Mouse (Mus musculus) intestine, embryonic 16.5 days (tissue): Measurements from ENCODE around the gene Kif4. TPM values are rescaled to one million over a fixed set of nuclear protein-coding genes. Genes with fewer than 3 reads are reported as not detected.

Experiments used
- ATAC-seq: fragments of 200-750 bp; cut with Nextera tagmentation; 2 replicates; pipeline ENCODE4 v1.8.0; 2017; ENCODE audit warnings: moderate TSS enrichment, moderate library complexity
- H3K27ac ChIP-seq: fragments of 300-500 bp; sonication (generic); 2 replicates; pipeline ENCODE4 v1.5.1; 2014; ENCODE audit warnings: mild to moderate bottlenecking, low read length
- H3K27me3 ChIP-seq: fragments of 300-500 bp; sonication (generic); replicated peaks from 2 replicates; pipeline ENCODE4 v1.6.1; 2014; ENCODE audit warnings: low read length, control low read depth, mixed read lengths; ENCODE audit not compliant: control insufficient read depth, insufficient read depth
- H3K36me3 ChIP-seq: fragments of 300-500 bp; sonication (generic); 2 replicates; pipeline ENCODE4 v1.6.1; 2014; ENCODE audit warnings: low read length, control low read depth; ENCODE audit not compliant: control insufficient read depth, insufficient read depth
- H3K4me1 ChIP-seq: fragments of 300-500 bp; sonication (generic); 2 replicates; pipeline ENCODE4 v1.6.1; 2014; ENCODE audit warnings: low read length, control low read depth, mixed read lengths; ENCODE audit not compliant: control insufficient read depth, insufficient read depth
- H3K4me2 ChIP-seq: fragments of 300-500 bp; sonication (generic); 2 replicates; pipeline ENCODE4 v1.6.1; 2014; ENCODE audit warnings: low read depth, low read length, control low read depth
- H3K4me3 ChIP-seq: fragments of 300-500 bp; sonication (generic); 2 replicates; pipeline ENCODE4 v1.5.1; 2014; ENCODE audit warnings: mild to moderate bottlenecking, low read length
- H3K9ac ChIP-seq: fragments of 300-500 bp; sonication (generic); 2 replicates; pipeline ENCODE4 v1.6.1; 2014; ENCODE audit warnings: low read depth, low read length
- H3K9me3 ChIP-seq: fragments of 300-500 bp; sonication (generic); 2 replicates; pipeline ENCODE4 v1.6.1; 2016; ENCODE audit warnings: low read length, control low read depth; ENCODE audit not compliant: control insufficient read depth
- WGBS: fragments of 180-500 bp; shearing (Covaris S2); extraction: QIAGEN DNeasy Blood & Tissue Kit; methylation state at CpG from one replicate; pipeline ENCODE4 v1.1.7; 2014; 5-methylcytosine and 5-hydroxymethylcytosine counted together
- polyA plus RNA-seq: library from polyadenylated mRNA; unstranded; fragments of >200 nt; fragmentation: Nextera tagmentation; extraction: Ambion mirVana; gene quantifications from 2 replicates; pipeline ENCODE4 v1.2.1, GENCODE M21; 2015

Kif4 gene
- polyA plus RNA-seq, 1 experiment from 2014 or later: 18.5 TPM

DNA sequence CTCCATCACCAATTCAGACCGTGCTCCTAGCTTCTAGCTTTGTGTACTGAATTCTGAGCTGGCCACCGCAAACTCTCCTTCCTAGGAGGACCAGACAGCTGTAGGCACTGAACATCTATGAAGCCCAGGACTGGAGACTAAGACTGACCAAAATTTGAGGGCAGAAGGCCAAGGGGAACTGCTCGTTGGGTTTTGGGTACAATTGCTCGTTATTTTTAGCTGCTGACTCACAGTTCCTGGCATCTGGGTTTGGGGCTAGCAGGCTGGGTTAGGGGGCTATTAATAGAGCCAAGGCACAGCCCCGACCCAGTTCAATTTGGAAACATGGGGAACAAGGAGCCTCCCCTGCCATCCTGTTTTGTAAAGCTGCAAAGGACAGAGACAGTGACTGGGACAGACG is 115.2 kb downstream of the Kif4 start:
- Histone ChIP-seq H3K4me3 (no peak overlapping the region), H3K4me2 (no peak overlapping the region), H3K9ac (no peak overlapping the region), H3K9me3 (no peaks in the 10 kb centered on the region), H3K4me1 (no peaks in the 10 kb centered on the region), H3K27me3 (0 out of 2 replicates have a peak, but pooled peaks cover 3% of the 10 kb centered on the region), H3K27ac (no peak overlapping the region), H3K36me3 (no peaks in the 10 kb centered on the region)
- ATAC-seq: no peak
- WGBS: 50% methylated on average over 6 of the region's 6 CpGs

DNA sequence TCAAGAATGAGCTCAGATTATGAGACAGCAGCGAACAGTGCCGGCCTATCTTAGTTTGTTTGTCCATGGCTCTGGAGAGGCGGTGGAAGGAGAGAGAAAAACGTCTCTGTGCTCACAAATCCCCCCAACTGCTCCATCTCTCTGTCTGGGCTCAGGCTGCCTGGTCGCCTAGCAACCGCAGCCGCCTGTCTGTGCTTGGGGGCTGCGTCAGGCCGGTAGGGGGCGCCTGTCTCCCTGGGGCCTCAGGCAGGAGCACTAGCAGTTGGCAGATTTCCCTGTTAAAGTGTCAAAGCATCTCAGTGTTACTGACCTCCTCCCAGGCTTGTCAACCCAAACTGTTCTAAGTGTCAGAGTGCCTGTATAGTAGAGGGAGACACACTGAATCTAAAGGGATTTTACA is 116.4 kb downstream of the Kif4 start:
- 14% methylated on average over 10 of the region's 10 CpGs for WGBS
- no peak overlapping the region for H3K27ac ChIP-seq
- ATAC-seq: no peak
- H3K9ac ChIP-seq: no peak overlapping the region
- no peaks in the 10 kb centered on the region for H3K36me3 ChIP-seq
- 0 out of 2 replicates have a peak, but pooled peaks cover 3% of the 10 kb centered on the region for H3K27me3 ChIP-seq
- H3K4me2 ChIP-seq: no peak overlapping the region
- H3K4me1 ChIP-seq: no peaks in the 10 kb centered on the region
- H3K4me3 ChIP-seq: no peak overlapping the region
- H3K9me3 ChIP-seq: no peaks in the 10 kb centered on the region

DNA sequence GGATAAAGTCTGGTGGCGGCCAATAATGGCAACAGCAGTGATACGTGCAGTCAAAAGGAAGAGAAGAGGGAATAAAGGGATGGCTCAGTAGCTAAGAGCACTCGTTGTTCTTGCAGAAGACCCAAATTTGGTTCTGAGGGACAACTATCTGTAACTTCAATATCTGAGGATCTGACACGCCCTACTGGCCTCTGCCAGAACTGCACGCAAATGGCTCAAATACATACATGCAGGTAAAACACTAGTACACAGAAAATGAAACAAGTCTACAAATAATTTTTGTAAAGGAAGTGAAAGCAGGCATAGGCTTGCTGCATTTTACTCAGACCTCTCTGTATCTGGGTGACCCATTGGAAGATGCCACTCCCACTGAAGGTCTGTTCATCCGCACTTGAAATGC is 140.3 kb downstream of the Kif4 start:
- Histone ChIP-seq H3K4me1 (peaks cover 4% of the 10 kb centered on the region; the same call in 1 of the 2 replicates), H3K4me3 (no peak overlapping the region), H3K9me3 (no peaks in the 10 kb centered on the region), H3K4me2 (no peak overlapping the region), H3K27ac (no peak overlapping the region), H3K9ac (no peak overlapping the region), H3K27me3 (peaks cover 11% of the 10 kb centered on the region), H3K36me3 (no peaks in the 10 kb centered on the region)
- no peak for ATAC-seq
- 76% methylated on average over 6 of the region's 6 CpGs for WGBS

DNA sequence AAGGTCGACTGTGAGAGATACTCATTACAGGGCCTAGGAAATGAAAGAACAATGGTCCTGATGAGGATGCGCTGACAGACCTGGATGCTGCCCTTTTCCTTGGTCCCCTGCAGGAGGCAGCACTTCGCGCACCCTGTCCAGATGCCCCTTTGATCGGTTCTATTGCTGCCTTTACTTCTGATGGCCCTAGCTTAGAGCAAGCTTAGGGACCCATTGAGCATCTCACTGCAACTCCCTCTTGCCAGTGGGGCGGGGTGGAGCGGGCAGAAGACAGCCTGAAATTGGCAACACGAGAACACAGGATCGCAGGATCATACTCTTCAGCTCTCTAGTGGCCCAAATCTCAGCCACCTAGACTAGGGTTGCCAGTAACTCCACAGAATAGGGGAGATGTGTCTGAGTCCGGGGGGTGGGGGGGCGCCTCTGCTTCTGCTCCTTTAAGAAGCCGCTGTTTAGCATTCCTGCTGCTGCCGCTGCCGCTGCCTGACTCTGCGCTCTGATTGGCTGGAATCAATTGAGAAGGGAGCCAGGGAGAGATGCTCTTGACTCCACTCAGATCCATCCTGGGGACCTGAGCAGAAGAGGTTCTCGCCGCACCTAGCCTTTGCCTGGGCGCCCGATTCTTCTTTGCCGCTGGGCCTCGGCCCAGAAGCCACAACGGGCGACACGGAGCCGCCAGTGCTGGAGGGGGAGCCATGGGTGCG is 141.8 kb downstream of the Kif4 start, which contains the start of gene Dlg3:
Gene Dlg3 (plus strand): TSS at position 542 of the 704 bp plus-strand sequence.
- Histone ChIP-seq H3K4me3 (peak within 1 kb of the TSS; percentile 44), H3K4me1 (peaks cover 4% of the 10 kb centered on the region; the same call in 1 of the 2 replicates), H3K27ac (no peak within 1 kb of the TSS), H3K27me3 (peaks cover 11% of the 10 kb centered on the region), H3K9me3 (no peaks in the 10 kb centered on the region), H3K36me3 (no peaks in the 10 kb centered on the region), H3K4me2 (peak within 1 kb of the TSS; percentile 68), H3K9ac (peak within 1 kb of the TSS; percentile 40; the same call in 1 of the 2 replicates)
- ATAC-seq: peak; percentile 70
- 16% methylated on average over 26 of the region's 26 CpGs for WGBS

DNA sequence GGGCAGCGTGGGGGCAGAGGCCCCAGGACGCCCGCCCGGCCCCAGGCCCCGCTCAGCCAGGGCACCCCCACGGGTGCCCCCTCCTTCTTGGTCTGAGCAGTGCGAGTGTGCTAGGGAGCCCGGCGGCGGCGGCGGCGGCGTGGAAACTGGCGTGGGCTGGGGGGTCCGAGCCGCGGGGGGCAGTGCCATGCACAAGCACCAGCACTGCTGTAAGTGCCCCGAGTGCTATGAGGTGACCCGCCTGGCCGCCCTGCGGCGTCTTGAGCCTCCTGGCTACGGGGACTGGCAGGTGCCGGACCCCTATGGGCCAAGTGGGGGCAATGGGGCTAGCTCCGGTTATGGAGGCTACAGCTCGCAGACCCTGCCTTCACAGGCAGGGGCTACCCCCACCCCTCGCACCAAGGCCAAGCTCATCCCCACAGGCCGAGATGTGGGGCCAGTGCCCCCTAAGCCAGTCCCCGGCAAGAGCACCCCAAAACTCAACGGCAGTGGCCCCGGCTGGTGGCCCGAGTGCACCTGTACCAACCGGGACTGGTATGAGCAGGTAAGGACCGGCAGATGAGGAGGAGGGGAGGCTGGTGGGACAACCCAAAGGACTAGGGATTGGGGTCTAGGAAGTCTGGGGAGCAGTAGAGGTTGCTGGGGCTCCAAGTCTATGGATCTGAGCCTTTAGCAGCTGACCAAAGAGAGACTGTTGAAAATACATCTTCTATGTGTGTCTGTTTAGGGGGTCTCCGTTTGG is 142.5 kb downstream of the Kif4 start:
- no peak overlapping the region for H3K27ac ChIP-seq
- H3K9me3 ChIP-seq: no peaks in the 10 kb centered on the region
- H3K36me3 ChIP-seq: no peaks in the 10 kb centered on the region
- peaks cover 11% of the 10 kb centered on the region for H3K27me3 ChIP-seq
- peak overlapping the region; percentile 44 for H3K4me3 ChIP-seq
- WGBS: 33% methylated on average over 19 of the region's 36 CpGs
- peak overlapping the region; percentile 40; the same call in 1 of the 2 replicates for H3K9ac ChIP-seq
- H3K4me1 ChIP-seq: peaks cover 4% of the 10 kb centered on the region; the same call in 1 of the 2 replicates
- 0 out of 2 replicates have a peak, but pooled peaks have one; percentile 26 for ATAC-seq
- peak overlapping the region; percentile 68 for H3K4me2 ChIP-seq

DNA sequence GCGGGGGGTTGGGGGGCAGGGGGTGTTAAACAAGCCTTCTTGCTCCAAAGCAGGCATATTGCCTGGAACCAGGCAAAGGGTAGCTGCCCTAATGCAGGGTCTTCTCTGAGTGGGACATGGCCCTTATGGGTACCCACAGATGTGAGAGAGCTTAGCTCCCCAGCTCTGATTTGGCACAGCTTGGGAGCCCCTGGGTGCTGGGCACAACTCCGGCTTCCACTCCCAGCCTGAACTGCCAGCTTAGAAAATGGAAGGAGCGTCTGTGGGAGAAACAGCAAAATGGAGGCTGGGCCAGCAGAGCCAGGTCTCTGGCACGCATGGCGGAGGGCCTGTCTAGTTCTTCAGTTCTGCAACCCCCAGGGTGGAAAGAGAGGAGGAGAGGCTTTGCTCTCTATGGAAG is 143.7 kb downstream of the Kif4 start:
- Histone ChIP-seq H3K27ac (no peak overlapping the region), H3K36me3 (no peaks in the 10 kb centered on the region), H3K9ac (no peak overlapping the region), H3K4me2 (no peak overlapping the region), H3K27me3 (peaks cover 11% of the 10 kb centered on the region), H3K4me3 (no peak overlapping the region), H3K4me1 (peaks cover 4% of the 10 kb centered on the region; the same call in 1 of the 2 replicates), H3K9me3 (no peaks in the 10 kb centered on the region)
- 82% methylated on average over 5 of the region's 5 CpGs for WGBS
- ATAC-seq: no peak

DNA sequence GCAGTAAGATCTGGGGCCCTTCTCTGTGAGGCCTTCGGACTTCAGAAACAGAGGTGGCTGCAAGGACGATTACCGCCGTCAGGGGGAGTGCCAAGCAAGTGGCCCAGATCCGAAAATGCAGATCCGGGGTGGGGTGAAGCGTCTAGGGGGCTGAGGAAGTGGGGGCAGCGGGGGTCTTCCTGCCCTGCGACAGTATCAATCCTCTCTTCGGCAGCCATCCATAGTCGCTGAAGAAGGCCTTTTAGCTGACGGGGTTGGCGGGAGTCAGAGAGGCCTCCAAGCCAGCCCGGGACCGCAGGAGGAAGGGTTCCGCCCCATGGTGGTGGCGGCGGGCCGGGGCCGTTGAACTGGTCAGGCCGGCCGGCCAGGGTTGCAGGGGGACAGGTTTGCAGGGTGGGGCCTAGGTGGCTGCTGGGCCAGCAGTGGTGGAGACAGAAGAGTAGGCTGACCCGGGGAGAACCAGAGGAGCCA is 148.8 kb downstream of the Kif4 start:
- no peak overlapping the region for H3K27ac ChIP-seq
- ATAC-seq: peak; percentile 40; the same call in 1 of the 2 replicates
- 21% methylated on average over 23 of the region's 23 CpGs for WGBS

DNA sequence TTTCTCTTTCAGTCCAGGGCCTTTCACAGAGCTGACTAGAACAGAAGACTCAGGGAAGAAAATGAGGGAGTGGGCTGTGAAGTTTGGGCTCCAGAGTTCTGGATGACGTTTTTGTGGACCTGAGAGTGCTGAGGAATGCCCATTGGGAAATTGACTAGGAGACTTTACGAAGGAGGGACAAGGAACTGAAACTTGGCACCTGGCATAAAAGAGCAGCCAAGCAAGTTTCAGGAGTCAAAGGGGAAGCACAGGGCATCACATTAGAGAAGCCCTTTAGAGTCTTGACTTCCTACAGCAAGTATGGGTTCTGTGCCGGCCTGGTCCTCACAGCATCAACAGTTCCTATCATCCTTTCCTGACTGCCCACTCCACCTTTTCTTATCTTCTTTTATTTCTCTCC is 149.9 kb downstream of the Kif4 start:
- 85% methylated on average over 3 of the region's 3 CpGs for WGBS

More for the DNA sequence above, 148.8 kb downstream of the Kif4 start:
- Histone ChIP-seq H3K9ac (peak overlapping the region; percentile 73), H3K27me3 (no peaks in the 10 kb centered on the region), H3K4me2 (peak overlapping the region; percentile 59), H3K36me3 (no peaks in the 10 kb centered on the region), H3K9me3 (no peaks in the 10 kb centered on the region), H3K4me1 (peaks cover 3% of the 10 kb centered on the region), H3K4me3 (peak overlapping the region; percentile 51)

DNA sequence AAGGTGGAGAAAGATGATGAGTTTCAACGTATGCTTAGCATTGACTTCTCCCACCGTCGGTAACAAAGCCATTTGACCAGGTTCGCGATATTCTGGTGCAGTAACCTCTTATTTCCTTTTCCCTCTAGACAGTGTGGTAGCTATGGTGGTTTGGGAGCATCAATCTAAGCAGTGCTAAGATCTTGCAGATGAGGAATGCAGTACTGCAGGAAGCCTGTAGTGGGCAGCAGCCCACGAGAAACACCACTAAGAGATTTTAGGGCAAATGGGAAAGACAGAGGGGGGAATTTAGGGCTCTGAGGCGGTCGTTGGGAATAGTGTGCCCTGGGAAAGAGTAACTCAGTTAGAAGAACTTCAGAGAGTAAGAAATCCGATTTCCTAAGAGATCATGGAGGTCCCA is 151.0 kb downstream of the Kif4 start:
- Histone ChIP-seq H3K4me3 (peak overlapping the region; percentile 53), H3K27ac (peak overlapping the region; percentile 52), H3K4me2 (peak overlapping the region; percentile 59), H3K4me1 (peaks cover 3% of the 10 kb centered on the region), H3K9ac (no peak overlapping the region), H3K9me3 (no peaks in the 10 kb centered on the region), H3K36me3 (no peaks in the 10 kb centered on the region), H3K27me3 (no peaks in the 10 kb centered on the region)
- WGBS: 16% methylated on average over 9 of the region's 9 CpGs
- peak; percentile 39 for ATAC-seq

More for the DNA sequence above, 149.9 kb downstream of the Kif4 start:
- Histone ChIP-seq H3K9ac (no peak overlapping the region), H3K36me3 (no peaks in the 10 kb centered on the region), H3K27me3 (no peaks in the 10 kb centered on the region), H3K9me3 (no peaks in the 10 kb centered on the region), H3K4me2 (no peak overlapping the region), H3K4me1 (peaks cover 3% of the 10 kb centered on the region), H3K4me3 (no peak overlapping the region), H3K27ac (no peak overlapping the region)
- no peak for ATAC-seq
